Mouse (Mus musculus) forebrain, postnatal 0 days (tissue): Measurements from ENCODE around the gene Ndufa13. TPM values are rescaled to one million over a fixed set of nuclear protein-coding genes. Genes with fewer than 3 reads are reported as not detected.

Experiments used
- ATAC-seq: fragments of 200-750 bp; cut with Nextera tagmentation; 2 replicates; pipeline ENCODE4 v1.8.0; 2017; ENCODE audit warnings: mild to moderate bottlenecking, moderate library complexity
- DNase-seq: peaks from one replicate; pipeline ENCODE4 v3.0.0-alpha.2; 2015
- H3K27ac ChIP-seq: fragments of 300-500 bp; sonication (generic); 2 replicates; pipeline ENCODE4 v1.5.1; 2014; ENCODE audit warnings: low read depth, mild to moderate bottlenecking, antibody characterized with exemption, low read length, moderate library complexity, mixed read lengths
- H3K27me3 ChIP-seq: fragments of 300-500 bp; sonication (generic); 2 replicates; pipeline ENCODE4 v1.6.1; 2014; ENCODE audit warnings: mild to moderate bottlenecking, low read length, mixed read lengths; ENCODE audit not compliant: insufficient read depth
- H3K36me3 ChIP-seq: fragments of 300-500 bp; sonication (generic); 2 replicates; pipeline ENCODE4 v1.6.1; 2014; ENCODE audit warnings: mild to moderate bottlenecking, moderate library complexity; ENCODE audit not compliant: insufficient read depth
- H3K4me1 ChIP-seq: fragments of 300-500 bp; sonication (generic); 2 replicates; pipeline ENCODE4 v1.6.1; 2014; ENCODE audit warnings: antibody characterized with exemption; ENCODE audit not compliant: insufficient read depth
- H3K4me2 ChIP-seq: fragments of 300-500 bp; sonication (generic); 2 replicates; pipeline ENCODE4 v1.6.1; 2014; ENCODE audit warnings: low read depth, mild to moderate bottlenecking, moderate library complexity
- H3K4me3 ChIP-seq: fragments of 300-500 bp; sonication (generic); 2 replicates; pipeline ENCODE4 v1.5.1; 2014; ENCODE audit warnings: low read depth, low read length, mixed read lengths
- H3K9ac ChIP-seq: fragments of 300-500 bp; sonication (generic); 2 replicates; pipeline ENCODE4 v1.6.1; 2014; ENCODE audit warnings: mild to moderate bottlenecking
- H3K9me3 ChIP-seq: fragments of 300-500 bp; sonication (generic); 2 replicates; pipeline ENCODE4 v1.6.1; 2016; ENCODE audit warnings: low read length
- CTCF ChIP-seq: sonication (generic); IDR thresholded peaks from 2 replicates; pipeline ENCODE4 v1.5.1; 2016; ENCODE audit warnings: antibody characterized with exemption, control low read depth, low read depth
- WGBS: fragments of 180-500 bp; shearing (Covaris S2); extraction: QIAGEN DNeasy Blood & Tissue Kit; methylation state at CpG from one replicate; pipeline ENCODE4 v1.1.7; 2014; 5-methylcytosine and 5-hydroxymethylcytosine counted together
- polyA plus RNA-seq: library from polyadenylated mRNA; unstranded; fragments of >200 nt; fragmentation: Nextera tagmentation; extraction: Ambion mirVana; gene quantifications from 2 replicates; pipeline ENCODE4 v1.2.1, GENCODE M21; 2015
- total RNA-seq: library from RNA; depleted of rRNA; stranded (reverse); fragments of >200 nt; gene quantifications from 2 replicates; pipeline ENCODE4 v1.2.3, GENCODE M21; 2014

Ndufa13 gene
- total and polyA plus RNA-seq, 2 experiments from 2014 or later, result 90.7 to 209 TPM

DNA sequence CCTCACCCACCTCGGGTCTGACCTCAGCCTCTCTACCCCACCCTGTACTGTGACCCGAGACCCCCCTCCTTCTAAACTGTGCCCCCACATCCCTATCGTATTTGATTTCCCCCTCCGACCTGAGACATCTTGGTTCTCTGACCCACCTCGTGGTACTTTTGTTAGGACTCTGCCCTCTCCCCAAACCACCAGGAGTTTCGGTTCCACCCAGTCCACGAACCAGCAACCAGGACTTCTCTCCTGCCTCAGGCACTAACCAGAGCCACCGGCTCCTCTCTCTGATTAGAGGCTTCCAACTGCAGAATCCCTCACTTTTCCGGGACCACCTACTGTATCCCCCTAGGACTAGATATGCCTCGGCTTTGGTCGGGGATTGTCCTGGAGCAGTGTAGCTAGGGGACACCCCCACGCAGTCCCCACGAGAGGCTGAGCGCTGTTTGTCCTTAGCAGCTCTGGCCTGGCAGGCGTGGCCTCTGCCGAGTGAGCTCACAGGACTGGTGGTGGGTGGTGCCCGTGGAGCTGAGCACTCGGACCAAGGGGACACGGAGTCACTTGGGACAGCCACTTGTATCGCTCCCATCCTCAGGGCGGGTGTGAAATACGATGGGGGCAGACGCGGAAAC is 14.0 kb downstream of the Ndufa13 start:
- no peak for DNase-seq

GRCm38 (mm10) chr8:69887289-69888243 is 14.8 kb downstream of the Ndufa13 start, which contains the start of gene Cilp2:
Cilp2 (minus strand) TSS chr8:69887687.
- DNase-seq (peak; percentile 16), ATAC-seq (peak; percentile 16; the same call in 1 of the 2 replicates)
- 0 out of 2 replicates have a peak within 1 kb of the TSS, but pooled peaks have one; percentile 22 for H3K9ac ChIP-seq

More for the DNA sequence above, 14.0 kb downstream of the Ndufa13 start:
- Histone ChIP-seq H3K9me3 (no peaks in the 10 kb centered on the region), H3K4me1 (no peaks in the 10 kb centered on the region), H3K36me3 (peaks cover 8% of the 10 kb centered on the region), H3K4me2 (peak overlapping the region; percentile 46), H3K27ac (no peak overlapping the region), H3K9ac (0 out of 2 replicates have a peak overlapping the region, but pooled peaks have one; percentile 22), H3K27me3 (peaks cover 60% of the 10 kb centered on the region), H3K4me3 (peak overlapping the region; percentile 23)
- no peak for TF ChIP-seq CTCF
- WGBS, result 7% methylated on average over 24 of the region's 24 CpGs
- no peak for ATAC-seq

GRCm38 (mm10) chr8:69884141-69884540 is 18.2 kb downstream of the Ndufa13 start:
- no peak overlapping the region for H3K4me3 ChIP-seq
- H3K9me3 ChIP-seq, result no peaks in the 10 kb centered on the region
- no peak for ATAC-seq
- WGBS, result 60% methylated on average over 13 of the region's 13 CpGs
- no peaks in the 10 kb centered on the region for H3K36me3 ChIP-seq
- H3K9ac ChIP-seq, result no peak overlapping the region
- no peak for DNase-seq
- H3K4me2 ChIP-seq, result no peak overlapping the region
- no peak overlapping the region for H3K27ac ChIP-seq
- TF ChIP-seq CTCF, result no peak
- H3K27me3 ChIP-seq, result peaks cover 79% of the 10 kb centered on the region
- 0 out of 2 replicates have a peak, but pooled peaks cover 6% of the 10 kb centered on the region for H3K4me1 ChIP-seq

More at GRCm38 (mm10) chr8:69887289-69888243, 14.8 kb downstream of the Ndufa13 start, which contains the start of gene Cilp2:
- H3K36me3 ChIP-seq, result peaks cover 3% of the 10 kb centered on the region
- H3K9me3 ChIP-seq, result no peaks in the 10 kb centered on the region
- no peak for TF ChIP-seq CTCF
- no peaks in the 10 kb centered on the region for H3K4me1 ChIP-seq
- WGBS, result 1% methylated on average over 57 of the region's 60 CpGs
- peaks cover 68% of the 10 kb centered on the region for H3K27me3 ChIP-seq
- peak within 1 kb of the TSS; percentile 23 for H3K4me3 ChIP-seq
- no peak within 1 kb of the TSS for H3K27ac ChIP-seq
- H3K4me2 ChIP-seq, result peak within 1 kb of the TSS; percentile 46

DNA sequence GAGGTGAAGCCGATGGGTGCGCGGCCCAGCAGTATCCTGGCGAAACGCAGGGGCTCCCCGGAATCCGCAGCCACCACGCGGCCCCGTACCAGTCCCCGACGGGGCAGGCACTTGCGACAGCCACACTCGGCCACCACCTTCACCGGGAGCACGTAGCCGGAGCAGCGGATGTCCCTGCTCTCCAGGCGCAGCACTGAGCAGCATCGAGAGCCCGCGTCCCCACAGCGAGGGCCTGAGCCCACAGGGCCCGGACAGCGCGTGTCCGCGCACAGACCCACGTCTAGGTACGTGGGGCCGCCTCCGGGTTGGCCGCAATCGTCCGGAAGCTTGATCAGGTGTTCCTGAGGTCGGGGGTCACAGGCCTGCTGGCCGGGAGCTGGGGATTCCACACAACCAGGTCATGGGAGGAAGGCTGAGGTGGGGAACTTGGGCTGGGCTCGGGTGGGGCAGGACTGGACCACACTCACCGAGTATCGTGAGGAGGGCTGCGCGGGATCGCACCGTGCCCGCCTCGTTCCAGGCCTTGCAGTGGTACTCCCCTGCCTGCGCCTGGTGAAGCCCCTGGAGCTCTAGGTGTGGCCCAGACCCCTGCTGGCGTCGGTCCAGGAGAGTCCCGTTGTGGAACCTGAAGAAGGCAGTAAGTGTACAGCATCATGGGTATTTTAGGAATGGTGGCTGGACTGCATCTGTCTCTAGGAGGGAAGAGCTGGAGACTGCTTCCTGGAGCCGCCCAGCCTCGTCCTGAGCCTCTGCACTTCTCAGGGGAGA is 19.3 kb downstream of the Ndufa13 start:
- DNase-seq (no peak), ATAC-seq (no peak)

GRCm38 (mm10) chr8:69882021-69882756 is 20.2 kb downstream of the Ndufa13 start:
- WGBS, result 9% methylated on average over 100 of the region's 103 CpGs
- H3K27me3 ChIP-seq, result peaks cover 61% of the 10 kb centered on the region

More for the DNA sequence above, 19.3 kb downstream of the Ndufa13 start:
- H3K27me3 ChIP-seq, result peaks cover 69% of the 10 kb centered on the region
- 0 out of 2 replicates have a peak, but pooled peaks cover 6% of the 10 kb centered on the region for H3K4me1 ChIP-seq
- peak overlapping the region; percentile 56 for H3K4me2 ChIP-seq
- no peak overlapping the region for H3K9ac ChIP-seq
- H3K36me3 ChIP-seq, result no peaks in the 10 kb centered on the region
- TF ChIP-seq CTCF, result no peak
- no peak overlapping the region for H3K27ac ChIP-seq
- H3K9me3 ChIP-seq, result no peaks in the 10 kb centered on the region
- WGBS, result 14% methylated on average over 52 of the region's 52 CpGs
- H3K4me3 ChIP-seq, result peak overlapping the region; percentile 44

More at GRCm38 (mm10) chr8:69882021-69882756, 20.2 kb downstream of the Ndufa13 start:
- peak; percentile 75 for ATAC-seq
- peak; percentile 86 for DNase-seq
- Histone ChIP-seq H3K4me1 (0 out of 2 replicates have a peak, but pooled peaks cover 6% of the 10 kb centered on the region), H3K27ac (no peak overlapping the region), H3K9ac (peak overlapping the region; percentile 51), H3K36me3 (no peaks in the 10 kb centered on the region), H3K4me3 (peak overlapping the region; percentile 44), H3K4me2 (peak overlapping the region; percentile 56), H3K9me3 (no peaks in the 10 kb centered on the region)
- TF ChIP-seq CTCF, result no peak
